Mouse (Mus musculus) embryonic fibroblast, embryonic 13.5 days (primary cell): ENCODE results near the gene Gpatch2. TPM values are rescaled to one million over a fixed set of nuclear protein-coding genes. Genes with fewer than 3 reads are reported as not detected.
A peak's percentile ranks its signal among the peaks of the same experiment; 100 is the strongest.

Experiments used
- H3K27ac ChIP-seq: 2 replicates; pipeline ENCODE4 v1.5.1; 2012; ENCODE audit warnings: low read length, control low read depth, inconsistent platforms; ENCODE audit not compliant: insufficient read depth
- H3K4me1 ChIP-seq: 2 replicates; pipeline ENCODE4 v1.6.1; 2011; ENCODE audit warnings: low read length; ENCODE audit not compliant: control insufficient read depth, insufficient read depth
- H3K4me3 ChIP-seq: 2 replicates; pipeline ENCODE4 v1.5.1; 2011; ENCODE audit warnings: mild to moderate bottlenecking, control low read depth, low read length; ENCODE audit not compliant: insufficient read depth
- CTCF ChIP-seq: IDR thresholded peaks from 2 replicates; pipeline ENCODE4 v1.5.1; 2011; ENCODE audit warnings: mild to moderate bottlenecking, control low read depth, low read length, moderate library complexity, borderline replicate concordance; ENCODE audit not compliant: insufficient read depth
- POLR2A ChIP-seq: IDR thresholded peaks from 2 replicates; pipeline ENCODE4 v1.6.1; 2011; ENCODE audit warnings: low read depth, mild to moderate bottlenecking, control low read depth, low read length, moderate library complexity
- polyA plus RNA-seq: library from polyadenylated mRNA; stranded (reverse); fragments of >200 nt; gene quantifications from 2 replicates; pipeline ENCODE4 v1.2.4, GENCODE M21; 2011; ENCODE audit warnings: low read depth; ENCODE audit not compliant: missing spikeins, insufficient read length

Gene Gpatch2
- polyA plus RNA-seq, 1 experiment, result 16.7 TPM

DNA sequence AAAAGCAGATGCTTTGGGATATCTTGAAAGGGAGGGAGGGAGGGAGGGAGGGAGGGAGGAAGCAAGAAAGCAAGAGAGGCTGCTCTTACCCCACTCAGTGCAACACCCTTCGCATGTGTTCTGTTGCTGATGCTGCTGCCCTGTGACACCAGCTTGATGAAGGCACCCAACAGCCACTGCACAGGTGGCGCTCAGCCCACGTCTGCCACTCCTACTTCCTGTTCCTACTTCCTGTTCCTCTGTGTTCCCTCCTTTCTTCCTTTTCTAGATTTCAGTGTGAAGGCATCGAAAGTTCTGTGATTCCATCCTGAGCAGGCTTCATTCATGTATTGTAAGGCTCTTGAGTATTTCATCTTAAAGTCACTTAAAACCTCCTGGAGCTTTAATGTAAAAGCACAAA lies 71.1 kb downstream of the Gpatch2 start:
- no peaks in the 10 kb centered on the region for H3K4me1 ChIP-seq
- H3K4me3 ChIP-seq, result no peak overlapping the region
- TF ChIP-seq CTCF (no peak), POLR2A (no peak)
- no peak overlapping the region for H3K27ac ChIP-seq

- no peak overlapping the region for H3K27ac ChIP-seq
- H3K4me3 ChIP-seq, result no peak overlapping the region
- no peaks in the 10 kb centered on the region for H3K4me1 ChIP-seq
- TF ChIP-seq POLR2A (no peak), CTCF (no peak)
Observed at GRCm38 (mm10) chr1:187286924-187287323, 71.6 kb downstream of the Gpatch2 start.

GRCm38 (mm10) chr1:187290186-187290585 lies 74.9 kb downstream of the Gpatch2 start:
- H3K27ac ChIP-seq, result no peak overlapping the region
- H3K4me3 ChIP-seq, result no peak overlapping the region
- H3K4me1 ChIP-seq, result peaks cover 13% of the 10 kb centered on the region; the same call in 1 of the 2 replicates
- TF ChIP-seq POLR2A, result no peak
- no peak for TF ChIP-seq CTCF

DNA sequence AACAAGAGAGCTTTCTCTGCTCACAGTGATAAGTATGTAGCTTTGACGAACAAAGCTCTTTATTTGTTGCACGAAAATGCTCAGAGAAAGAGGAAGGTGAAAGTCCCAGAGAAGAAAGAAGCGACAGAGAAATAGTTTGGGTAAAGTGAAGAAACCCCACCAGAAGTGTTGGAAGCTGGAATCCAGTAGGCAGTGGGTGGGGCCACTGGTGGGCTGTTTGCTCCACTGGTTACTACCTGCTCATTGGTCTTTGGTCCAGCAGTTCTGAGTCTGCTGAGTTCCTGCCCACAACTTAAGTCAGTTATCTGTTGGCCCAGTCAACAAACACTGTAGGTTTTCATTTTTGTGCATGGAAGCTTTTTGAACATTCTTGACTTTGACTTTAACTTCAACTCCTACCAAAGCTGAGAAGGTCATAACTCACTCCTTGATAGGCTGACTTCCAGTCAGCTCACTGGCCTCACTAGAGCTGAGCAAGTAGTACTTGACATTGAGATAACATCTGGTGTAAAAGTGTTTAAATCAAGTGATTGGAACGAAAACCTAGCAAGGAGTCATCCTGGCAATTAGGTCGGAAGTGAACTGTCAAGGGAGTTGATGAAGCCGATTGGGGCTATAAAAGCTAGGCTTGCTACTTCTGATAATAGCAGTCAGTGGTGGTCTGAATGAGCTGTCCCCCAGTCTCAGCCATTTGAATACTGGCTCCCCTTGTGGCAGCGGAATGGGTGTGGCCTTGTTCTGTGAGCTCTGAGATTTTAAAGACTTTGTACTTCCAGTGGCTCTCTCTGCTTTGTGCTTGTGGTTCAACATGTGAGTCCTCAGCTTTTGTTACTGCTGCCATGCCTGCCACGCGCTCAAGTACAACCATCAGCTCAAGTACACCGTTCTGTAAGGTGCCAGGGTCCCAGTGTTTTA lies 76.4 kb downstream of the Gpatch2 start:
- H3K4me1 ChIP-seq, result peaks cover 13% of the 10 kb centered on the region; the same call in 1 of the 2 replicates
- no peak overlapping the region for H3K27ac ChIP-seq
- TF ChIP-seq CTCF, result no peak
- no peak for TF ChIP-seq POLR2A
- H3K4me3 ChIP-seq, result no peak overlapping the region

- peaks cover 13% of the 10 kb centered on the region; the same call in 1 of the 2 replicates for H3K4me1 ChIP-seq
- no peak overlapping the region for H3K4me3 ChIP-seq
- H3K27ac ChIP-seq, result no peak overlapping the region
- TF ChIP-seq POLR2A, result no peak
- no peak for TF ChIP-seq CTCF
Observed at GRCm38 (mm10) chr1:187292395-187292749, 77.1 kb downstream of the Gpatch2 start.

- H3K4me3 ChIP-seq, result no peak overlapping the region
- H3K27ac ChIP-seq, result no peak overlapping the region
- peaks cover 13% of the 10 kb centered on the region; the same call in 1 of the 2 replicates for H3K4me1 ChIP-seq
- TF ChIP-seq CTCF (no peak), POLR2A (no peak)
Observed at GRCm38 (mm10) chr1:187293233-187293632, 77.9 kb downstream of the Gpatch2 start.

DNA sequence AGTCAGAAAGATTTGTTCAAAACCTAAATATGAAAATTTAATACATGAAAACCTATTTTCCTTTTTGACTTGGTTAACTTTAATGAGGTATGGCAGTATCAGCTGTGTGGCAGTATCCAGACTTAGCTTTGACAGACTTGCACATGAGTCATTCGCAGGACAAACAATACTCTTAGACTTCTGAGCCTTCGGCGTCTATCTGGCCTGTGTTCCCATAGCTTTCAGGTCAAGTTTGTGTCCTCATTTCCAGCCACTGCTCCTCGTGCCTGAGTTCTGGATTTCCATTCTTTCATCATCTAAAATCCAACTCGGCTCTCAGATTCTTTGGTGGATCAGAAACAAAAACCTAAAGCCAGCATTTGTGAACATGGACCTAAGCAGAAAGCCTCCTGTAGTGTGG lies 79.2 kb downstream of the Gpatch2 start:
- peaks cover 13% of the 10 kb centered on the region; the same call in 1 of the 2 replicates for H3K4me1 ChIP-seq
- H3K27ac ChIP-seq, result peak overlapping the region; percentile 37
- no peak overlapping the region for H3K4me3 ChIP-seq
- TF ChIP-seq POLR2A (no peak), CTCF (no peak)

DNA sequence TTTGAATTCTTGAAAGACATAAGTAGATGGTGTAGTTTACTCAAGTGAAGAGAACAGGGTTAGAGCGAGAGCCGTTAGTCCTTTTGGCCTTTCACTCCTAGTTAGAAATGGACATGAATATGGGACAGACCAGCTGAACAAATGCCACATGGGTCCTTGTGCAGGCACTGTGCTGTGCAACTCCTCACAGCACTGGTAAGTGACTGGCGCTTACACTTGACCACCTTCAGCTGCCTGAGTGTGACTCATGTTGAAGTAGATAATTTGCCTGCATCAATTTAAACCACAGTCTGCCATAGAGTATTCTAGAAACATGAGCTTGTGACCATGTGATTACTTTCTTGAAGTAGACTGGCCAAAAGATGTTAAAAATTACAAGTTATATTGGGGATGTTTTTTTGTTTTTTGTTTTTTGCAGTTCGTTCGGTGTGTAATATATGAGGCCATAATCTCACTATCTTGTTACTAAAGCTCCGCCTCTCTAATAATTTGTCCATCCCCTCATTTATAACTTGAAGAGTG lies 79.8 kb downstream of the Gpatch2 start:
- H3K27ac ChIP-seq, result peak overlapping the region; percentile 37
- TF ChIP-seq CTCF (no peak), POLR2A (no peak)

GRCm38 (mm10) chr1:187295711-187296110 lies 80.4 kb downstream of the Gpatch2 start:
- Histone ChIP-seq H3K4me3 (no peak overlapping the region), H3K4me1 (peaks cover 13% of the 10 kb centered on the region; the same call in 1 of the 2 replicates), H3K27ac (no peak overlapping the region)
- TF ChIP-seq POLR2A (no peak), CTCF (no peak)

More for the DNA sequence above, 79.8 kb downstream of the Gpatch2 start:
- peaks cover 13% of the 10 kb centered on the region; the same call in 1 of the 2 replicates for H3K4me1 ChIP-seq
- no peak overlapping the region for H3K4me3 ChIP-seq

GRCm38 (mm10) chr1:187299236-187299635 lies 83.9 kb downstream of the Gpatch2 start:
- TF ChIP-seq CTCF (no peak), POLR2A (no peak)
- Histone ChIP-seq H3K4me1 (peaks cover 6% of the 10 kb centered on the region; the same call in 1 of the 2 replicates), H3K27ac (no peak overlapping the region), H3K4me3 (no peak overlapping the region)

DNA sequence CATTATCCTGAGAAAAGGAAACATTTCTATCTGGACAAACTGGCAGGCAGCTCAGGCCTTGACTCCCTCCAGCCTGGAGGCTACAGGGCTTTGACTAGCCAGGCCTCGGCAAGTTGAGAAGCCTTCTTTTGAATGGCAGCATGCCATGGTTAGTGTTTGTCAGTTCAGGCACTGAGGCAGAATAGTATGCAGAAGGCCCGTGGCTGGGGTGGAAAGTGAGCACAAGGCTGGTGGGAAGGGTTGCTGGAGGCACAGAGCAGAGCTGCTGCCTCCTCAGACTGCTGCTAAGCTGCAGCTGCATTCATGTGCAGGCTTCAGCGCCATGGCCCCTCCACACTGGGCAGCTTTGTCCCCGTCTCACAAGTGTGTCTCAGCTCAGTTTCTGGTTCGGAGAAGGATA lies 85.3 kb downstream of the Gpatch2 start:
- Histone ChIP-seq H3K4me3 (no peak overlapping the region), H3K27ac (no peak overlapping the region), H3K4me1 (no peaks in the 10 kb centered on the region)
- TF ChIP-seq POLR2A, result no peak
